Mouse (Mus musculus) embryo, embryonic 9.5 days (tissue): Measurements from ENCODE around the gene Tomm34.
A peak's percentile ranks its signal among the peaks of the same experiment; 100 is the strongest.

Experiments
- DNase-seq: peaks from one replicate; pipeline ENCODE4 v3.0.0-alpha.2; 2017; ENCODE audit errors: extremely low spot score

Gene Tomm34

DNA sequence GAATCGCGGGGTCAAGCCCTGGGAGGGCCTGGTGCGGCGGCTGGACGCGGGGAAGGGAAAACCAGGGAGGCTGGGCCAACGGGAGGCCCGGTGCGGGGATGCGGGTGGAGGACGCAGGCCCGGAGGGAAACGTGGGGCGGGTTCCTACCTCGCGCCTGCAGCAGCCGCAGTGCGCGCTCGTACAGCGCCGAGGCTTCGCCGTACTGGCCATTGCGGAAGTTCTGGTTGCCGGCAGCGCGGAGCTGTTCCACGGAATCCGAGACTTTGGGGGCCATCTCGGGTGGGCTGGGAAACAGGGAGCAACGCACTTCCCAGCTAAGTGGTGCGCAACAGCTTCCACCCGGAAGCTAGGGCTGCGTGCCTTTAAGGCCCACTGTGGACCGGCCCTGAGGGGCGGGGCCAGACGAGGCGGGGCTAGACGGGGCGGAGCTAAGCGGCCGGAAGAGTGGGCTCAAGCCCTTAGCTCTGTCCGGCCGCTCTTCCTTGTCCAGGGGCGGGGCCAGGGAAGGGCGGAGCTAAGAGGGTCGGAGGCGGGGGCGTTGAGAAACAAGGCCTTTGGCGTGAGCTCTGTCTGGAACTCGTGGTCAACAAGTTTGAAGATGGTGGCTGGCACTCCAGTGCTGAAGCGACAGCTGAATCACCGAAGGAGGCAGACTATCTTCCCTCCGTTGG is at the start of gene Tomm34:
Gene Tomm34 (minus strand): TSS at position 405 of the 672 bp plus-strand sequence.
- DNase-seq = peak; percentile 99

- no peak for DNase-seq
Observed at GRCm38 (mm10) chr2:164119503-164119902, 48.5 kb upstream of the Tomm34 start.

GRCm38 (mm10) chr2:164115531-164115930 is 44.6 kb upstream of the Tomm34 start:
- DNase-seq = no peak

DNA sequence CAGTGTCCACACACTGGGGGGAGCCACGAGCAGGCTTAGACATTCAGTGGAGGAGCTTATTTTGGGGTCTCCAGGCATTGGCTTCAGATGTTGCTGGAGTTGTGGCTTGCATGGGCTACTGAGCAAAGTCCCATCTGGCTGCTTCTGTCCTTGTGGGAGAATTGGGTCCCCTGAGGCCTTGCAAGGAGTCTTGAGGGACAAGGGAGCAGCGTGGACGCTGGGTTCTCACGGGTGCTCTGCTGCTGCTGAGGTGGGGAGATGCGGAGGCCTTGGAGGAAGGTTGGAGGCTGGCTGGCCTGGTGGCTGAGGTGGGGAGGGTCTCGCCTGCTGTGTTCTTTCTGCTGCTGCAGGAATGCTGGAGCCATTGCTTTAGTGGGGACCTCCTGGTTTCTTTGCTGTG is 43.1 kb upstream of the Tomm34 start:
- no peak for DNase-seq

GRCm38 (mm10) chr2:164111546-164111945 is 40.6 kb upstream of the Tomm34 start:
- no peak for DNase-seq

DNA sequence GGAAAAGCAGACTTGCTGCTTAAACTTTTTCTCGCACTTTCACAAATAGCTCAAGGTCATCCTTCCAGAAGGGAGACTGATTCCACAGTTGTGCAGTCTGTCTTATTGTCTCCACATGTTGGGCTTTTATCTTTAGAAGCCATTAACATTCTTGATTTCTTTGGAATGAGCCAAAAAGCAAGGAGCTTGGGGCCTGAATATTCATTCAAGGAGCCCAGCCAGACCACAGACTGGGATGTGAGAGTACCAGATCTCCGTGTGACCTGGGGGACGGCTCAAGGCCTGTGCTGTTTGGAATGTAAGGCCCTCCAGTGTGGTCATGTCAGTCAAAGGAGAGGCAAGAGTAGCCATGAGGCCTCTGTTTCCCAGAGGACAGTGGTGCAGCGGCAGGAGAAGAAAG is 37.5 kb upstream of the Tomm34 start:
- DNase-seq = no peak

DNA sequence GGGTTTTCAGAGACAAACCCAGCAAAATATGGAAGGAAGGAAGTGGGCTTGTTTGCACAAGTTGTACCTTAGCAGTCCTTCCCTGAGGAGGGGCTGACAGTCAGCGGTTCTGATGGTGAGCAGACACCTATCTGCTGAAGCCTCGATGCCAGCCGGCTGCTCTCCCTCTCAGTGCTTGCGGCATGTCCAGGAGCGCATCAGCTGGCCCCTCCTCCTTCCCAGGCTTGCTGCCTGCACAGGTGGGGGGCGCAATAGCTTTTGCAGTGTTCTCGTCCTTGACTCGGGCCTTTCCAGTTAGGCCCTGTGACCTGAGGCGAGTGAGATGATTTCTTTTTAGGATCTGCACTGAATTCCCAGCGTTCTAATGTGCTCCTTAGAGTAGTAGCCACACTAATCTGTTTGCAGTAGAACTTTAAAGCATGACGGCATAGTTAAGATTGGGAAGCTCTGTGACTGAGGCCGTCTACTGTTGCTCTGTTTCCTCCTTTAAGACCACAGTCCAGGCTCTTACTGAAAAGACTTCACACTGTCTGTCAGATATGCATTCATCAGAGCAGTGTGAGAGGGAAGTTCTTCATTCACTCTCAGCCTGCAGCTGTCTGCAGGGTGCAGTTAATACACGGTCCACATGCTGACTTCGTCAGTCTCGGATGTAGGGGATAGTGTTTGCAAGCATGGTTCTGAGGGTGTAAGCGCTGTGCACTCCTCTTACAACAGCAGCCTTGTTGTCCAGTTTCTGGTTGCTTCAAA is 36.3 kb upstream of the Tomm34 start:
- DNase-seq = no peak

DNA sequence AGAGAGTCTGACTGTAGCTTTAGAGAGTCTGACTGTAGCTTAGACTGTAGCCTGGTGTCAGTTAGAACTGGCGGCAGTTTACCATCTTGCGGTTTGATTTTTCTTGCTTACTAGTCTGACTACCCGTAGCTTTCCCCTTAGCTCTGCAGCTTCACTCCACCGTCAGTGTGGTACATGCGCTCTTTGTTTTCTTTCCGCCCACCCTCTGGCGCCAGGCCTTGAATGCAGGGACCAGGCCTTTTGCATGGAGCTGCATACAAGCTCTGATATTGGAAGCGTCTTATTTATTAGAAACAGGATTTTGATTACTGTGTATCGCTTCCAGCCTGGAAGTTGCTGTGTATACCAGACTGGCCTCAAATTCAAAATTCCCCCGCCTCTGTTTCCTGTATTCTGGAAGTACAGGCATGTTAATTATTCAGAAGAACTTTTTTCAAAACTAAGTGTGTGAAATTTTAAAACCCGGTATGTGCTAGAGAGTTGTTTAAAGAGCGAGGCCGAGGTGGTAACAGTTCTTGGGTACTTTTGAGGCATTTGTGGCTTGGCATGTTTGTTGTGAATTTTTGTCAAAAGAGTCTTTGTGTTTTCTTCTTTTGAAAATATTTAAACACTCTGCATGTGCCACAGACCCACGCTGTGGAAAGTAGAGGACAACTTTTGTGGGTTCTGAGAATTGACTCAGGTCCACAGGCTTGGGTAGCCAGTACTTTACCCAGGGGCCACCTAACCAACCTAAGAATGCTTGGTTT is 35.5 kb upstream of the Tomm34 start:
- DNase-seq = no peak

GRCm38 (mm10) chr2:164103501-164103900 is 32.5 kb upstream of the Tomm34 start:
- DNase-seq = peak; percentile 28

DNA sequence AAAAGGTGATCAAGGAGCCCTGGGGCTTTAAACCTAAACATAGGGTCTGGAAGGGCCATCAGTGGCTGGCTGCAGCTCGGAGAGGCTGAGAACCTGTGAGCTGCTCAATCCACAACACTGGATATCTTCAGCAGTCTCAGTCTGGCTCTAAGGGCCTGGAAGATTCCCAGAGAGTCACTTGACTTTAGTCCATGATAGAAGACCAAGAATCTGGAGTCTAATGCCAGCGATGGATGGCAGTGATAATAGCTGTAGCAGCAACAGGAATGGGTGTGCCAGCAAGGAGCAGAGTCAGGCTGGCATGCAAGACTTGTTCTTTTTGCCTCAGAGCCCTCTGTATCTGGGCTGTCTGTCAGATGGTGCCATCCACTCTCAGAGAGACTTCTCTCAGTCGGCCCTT is 31.4 kb upstream of the Tomm34 start:
- DNase-seq = no peak

DNA sequence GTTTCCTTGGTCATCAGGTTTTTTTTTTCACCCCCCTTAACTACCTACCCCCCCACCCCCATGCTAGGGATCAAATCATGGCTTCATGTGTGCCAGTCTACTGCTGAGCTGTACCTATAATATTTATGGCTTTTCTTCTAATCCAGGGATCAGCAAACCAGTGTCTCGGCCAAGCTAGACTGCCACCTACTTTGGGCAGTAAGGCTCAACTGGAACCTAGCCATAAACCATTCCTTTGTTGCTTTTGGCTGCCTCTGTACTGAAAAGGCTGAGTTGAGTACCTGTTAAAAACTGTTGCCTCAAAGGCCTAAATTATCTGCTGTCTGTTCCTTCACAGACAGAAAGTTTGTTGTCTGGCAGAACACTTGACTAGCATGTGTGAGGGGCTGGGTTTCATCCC is 31.0 kb upstream of the Tomm34 start:
- DNase-seq = no peak

DNA sequence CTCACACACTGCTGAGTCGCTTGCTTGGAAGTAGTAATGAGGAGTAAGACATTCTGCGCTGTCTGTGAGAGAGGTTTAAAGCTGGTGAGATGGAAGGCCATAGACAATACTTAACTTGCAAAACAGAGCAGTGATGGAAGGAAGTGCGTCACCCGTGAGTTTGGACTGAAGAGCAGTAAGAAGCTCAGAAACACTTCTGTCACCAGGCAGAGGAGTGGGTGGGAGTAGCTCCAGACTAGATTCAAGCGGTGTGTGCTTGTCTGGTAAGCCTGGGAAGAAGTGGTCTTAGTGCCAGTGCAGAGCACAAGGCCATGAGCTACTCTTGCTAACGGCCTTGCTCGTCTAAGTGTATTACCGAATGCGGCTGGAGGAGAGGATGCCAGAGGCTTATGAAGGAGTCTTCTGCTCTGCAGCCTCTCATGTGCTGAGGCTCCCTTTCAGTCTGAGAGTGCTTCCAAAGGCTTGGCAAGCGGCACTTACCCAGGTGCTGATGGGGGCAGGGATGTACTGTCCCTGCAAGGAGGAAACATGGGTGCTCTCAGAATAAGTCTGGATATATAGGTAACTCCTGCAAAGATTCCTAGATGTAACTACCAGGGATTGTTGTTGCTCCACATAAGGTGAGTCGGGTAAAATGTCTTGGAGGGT is 27.8 kb upstream of the Tomm34 start:
- no peak for DNase-seq

DNA sequence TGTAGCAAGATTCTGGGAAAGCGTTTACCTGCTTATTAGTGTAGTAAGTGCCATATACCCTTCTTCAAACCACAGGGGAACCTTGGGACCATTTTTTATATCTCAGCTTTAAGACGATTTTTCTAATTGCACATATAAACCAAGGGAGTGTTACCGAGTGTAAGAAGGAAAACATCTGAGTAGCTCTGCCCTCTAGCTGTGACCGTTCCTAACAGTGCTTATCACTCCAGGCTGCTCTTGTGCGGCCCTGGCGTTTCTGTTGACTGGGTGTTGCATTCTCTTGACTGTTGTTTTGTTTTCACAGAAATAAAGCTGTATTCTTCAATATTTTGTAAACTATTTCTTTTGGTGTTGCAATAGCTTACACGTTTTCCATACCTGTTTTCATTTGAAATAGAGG is 23.2 kb upstream of the Tomm34 start:
- DNase-seq = no peak

DNA sequence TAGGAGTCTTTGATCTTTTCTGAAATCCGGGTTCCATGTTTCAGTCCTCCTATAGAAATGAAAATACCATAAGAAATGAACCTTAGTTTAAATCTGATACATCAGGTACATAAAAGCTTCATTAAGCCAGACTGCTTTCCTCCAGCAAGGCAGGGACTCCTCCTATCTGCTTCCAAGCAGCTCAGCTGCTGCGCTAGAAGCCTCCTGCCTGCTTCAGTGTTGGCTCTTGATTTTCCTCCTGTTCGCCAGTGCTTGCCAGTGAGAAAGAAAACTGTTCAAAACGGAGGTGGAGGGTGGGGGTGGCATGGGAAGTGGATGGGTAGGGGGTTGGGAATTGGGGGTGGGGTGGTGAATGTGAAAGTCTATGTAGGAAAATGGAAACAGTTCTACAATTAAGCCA is 18.5 kb upstream of the Tomm34 start:
- no peak for DNase-seq

DNA sequence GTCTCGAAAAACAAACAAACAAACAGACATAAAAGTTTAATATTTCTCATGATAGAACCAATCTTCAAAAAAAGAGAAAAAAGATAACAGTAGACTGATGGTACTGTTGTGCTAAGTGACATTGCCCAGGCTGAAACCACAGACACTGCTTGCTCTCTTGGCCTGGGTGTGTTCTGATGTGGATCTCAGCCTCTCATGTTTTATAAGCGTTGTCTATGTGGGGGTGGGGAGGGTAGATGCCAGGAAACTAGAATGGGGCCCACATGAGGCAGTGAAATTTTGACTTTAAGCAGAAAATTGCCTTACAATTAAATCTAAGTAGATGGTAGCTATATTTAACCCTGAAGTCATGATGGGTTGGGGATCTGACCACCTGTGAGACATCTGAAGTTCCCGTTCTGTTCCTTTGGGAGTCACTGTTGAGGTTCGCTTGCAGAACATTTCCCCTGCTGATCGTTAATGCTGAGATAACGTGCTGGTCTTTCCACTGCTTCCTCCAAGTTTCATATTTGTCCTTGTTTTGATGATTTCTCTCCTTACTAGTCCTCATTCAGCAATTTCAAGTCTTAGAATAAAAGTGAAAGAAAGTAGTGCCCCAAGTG is 16.5 kb upstream of the Tomm34 start:
- DNase-seq = no peak

DNA sequence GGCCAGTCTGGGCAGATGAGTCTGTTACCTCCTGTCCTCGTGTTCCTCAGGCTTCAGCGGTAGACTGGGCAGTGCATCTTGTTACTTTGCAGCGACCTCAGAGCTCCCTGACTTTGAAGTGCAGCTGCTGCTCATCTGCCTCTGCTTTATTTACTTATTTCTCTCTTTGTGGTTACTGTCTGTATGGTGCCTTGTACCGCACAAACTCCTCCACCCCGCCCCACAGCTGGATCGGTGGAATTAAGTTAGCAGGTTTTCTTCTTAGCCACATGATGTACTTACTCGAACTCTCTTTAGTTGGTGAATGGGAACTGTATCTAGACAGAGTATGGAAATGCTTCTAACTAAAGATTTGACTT is 13.4 kb upstream of the Tomm34 start:
- DNase-seq = no peak

DNA sequence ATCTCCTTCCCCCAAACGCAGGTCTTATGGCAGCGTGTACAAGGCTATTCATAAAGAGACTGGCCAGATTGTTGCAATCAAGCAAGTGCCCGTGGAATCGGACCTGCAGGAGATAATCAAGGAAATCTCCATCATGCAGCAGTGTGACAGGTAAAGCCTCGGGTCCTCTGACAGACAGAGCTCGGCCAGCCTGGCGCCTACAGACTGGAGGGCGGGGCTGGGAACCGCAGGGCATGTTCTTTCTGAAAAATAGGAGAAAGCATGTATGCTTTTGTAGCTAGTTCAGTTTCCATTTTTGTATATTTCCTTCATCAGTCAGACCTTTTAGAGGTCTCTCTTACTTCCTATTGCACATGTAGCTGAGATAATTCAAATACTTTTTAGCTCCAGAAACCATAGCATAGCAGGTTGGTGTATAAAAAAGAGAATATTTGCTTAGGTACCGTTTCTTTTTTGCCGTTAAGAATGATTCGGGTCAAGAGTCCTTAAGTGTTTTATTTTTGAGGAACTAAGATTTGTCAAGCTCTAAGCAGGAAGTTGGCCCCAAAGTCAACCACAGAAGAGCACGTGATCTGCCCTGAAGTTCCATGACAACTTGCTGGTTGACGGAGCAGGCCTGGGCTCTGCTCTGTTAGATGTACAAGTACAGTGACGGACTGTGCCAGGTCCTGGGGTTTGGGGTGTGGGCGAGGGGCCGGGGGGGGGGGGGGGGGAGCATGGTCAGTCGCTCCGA is 12.8 kb upstream of the Tomm34 start:
- no peak for DNase-seq

DNA sequence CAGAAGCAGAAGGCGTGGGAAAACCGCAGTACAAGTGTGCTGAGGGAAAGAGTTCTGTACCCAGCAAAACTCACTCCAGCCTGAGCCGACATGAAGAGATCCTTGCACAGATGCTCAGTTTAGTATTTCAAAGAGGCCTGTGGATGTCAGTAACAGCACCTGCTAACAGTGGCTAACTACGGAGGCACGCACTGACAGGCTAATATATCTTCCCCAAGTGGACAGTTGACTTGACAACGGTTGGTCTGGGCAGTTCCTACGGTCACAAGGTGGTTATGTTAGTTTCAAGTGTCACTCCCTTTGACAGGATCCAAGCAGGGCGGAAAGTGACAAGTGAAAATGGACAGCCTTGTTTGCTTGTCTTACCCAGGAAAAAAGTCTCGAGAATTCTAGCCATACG is 11.2 kb upstream of the Tomm34 start:
- no peak for DNase-seq

DNA sequence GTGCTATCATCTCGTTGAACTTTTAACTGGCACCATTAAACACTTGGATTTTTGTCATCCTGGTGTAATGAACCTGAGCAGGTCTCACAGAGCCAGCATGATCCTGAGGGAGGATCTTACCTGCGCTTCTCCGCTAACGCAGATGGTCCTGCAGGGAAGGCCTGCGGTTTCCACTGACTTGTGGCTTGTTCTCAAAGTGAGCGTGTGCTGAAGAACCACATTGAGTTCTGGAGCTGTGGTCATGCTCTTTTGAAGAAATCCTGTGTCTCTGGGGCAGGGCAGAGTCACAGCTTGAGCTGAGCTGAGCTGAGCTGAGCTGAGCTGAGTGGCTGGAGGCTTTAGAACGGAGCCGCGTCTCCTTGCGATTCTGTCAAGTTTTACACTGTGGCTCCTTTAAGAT is 10.6 kb upstream of the Tomm34 start:
- no peak for DNase-seq

DNA sequence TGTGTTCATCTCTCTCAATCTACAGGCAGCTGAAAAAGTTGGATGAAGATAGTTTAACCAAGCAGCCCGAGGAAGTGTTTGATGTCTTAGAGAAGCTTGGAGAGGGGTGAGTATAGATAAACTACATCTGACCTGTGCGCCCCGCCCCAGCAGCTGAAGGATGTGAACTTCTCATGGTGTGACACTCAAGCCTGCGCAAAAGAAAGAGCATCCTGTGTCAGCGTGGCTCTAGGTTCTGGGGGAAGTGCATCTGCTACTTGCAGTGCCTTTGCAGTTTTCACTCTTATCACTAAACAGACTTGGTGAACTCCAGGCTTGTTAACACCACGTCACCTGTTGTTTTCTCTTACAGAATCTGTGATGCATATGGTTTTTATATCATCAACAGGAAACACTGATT is 8.5 kb upstream of the Tomm34 start:
- DNase-seq = no peak

DNA sequence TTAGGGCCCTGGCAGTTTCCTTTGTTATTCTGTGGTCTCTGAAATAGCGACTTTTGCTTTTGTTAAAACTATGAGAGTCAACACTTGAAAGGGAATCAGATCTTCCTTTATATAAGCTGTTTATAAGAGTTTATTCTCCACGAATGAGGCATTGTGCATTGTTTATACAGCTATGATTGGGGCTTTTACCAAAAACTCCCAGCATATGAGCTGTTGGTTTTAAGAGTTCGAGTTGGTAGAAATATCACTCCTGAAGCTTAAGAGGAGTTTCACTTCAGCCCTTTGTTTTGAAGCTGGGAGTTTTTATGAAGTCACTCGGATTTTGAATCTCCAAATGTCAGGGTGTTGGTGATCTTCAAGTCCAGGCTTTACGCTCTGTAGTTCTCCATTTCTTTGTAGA is 6.9 kb upstream of the Tomm34 start:
- DNase-seq = no peak
